Comparison of ENCODE assay signal across 26 mouse cellular contexts in genomic region chr2:172950722-172951121, GRCm38 (mm10). TPM values are rescaled to one million over a fixed set of nuclear protein-coding genes. Genes with fewer than 3 reads are reported as not detected.
A peak's percentile ranks its signal among the peaks of the same experiment; 100 is the strongest.
DNase-seq lines count a peak whose midpoint lies in the region; ATAC-seq and TF ChIP-seq lines count a peak whose summit lies in the region.
"Had no signal": no experiment of that assay in that cellular context is flagged by ENCODE, and none has a peak within 500 bp of the region (broad histone marks: within the 10 kb centered on the region; RNA-seq: fewer than 3 reads in every experiment).

No protein-coding gene starts in this region.

- H3K4me3 ChIP-seq in forebrain, embryonic 12.5 days (replicated peaks): no peak overlapping the region
- H3K4me3 ChIP-seq in forebrain, embryonic 15.5 days: no peak overlapping the region
- no peak overlapping the region for H3K4me3 ChIP-seq in lung, embryonic 14.5 days (ENCODE audit: low read depth, low read length)
- no peak overlapping the region for H3K4me3 ChIP-seq in lung, postnatal 0 days (ENCODE audit: low read depth, low read length)
- H3K4me3 ChIP-seq in embryonic facial prominence, embryonic 13.5 days: no peak overlapping the region
- H3K4me3 ChIP-seq in limb, embryonic 13.5 days: no peak overlapping the region
- H3K4me3 ChIP-seq in hindbrain, embryonic 11.5 days (ENCODE audit: low read depth, low read length): no peak overlapping the region
- H3K4me3 ChIP-seq: erythroblast, embryonic 14.5 days; gastrocnemius, adult 2 months; hindbrain, embryonic 13.5 days; left cerebral cortex, adult 2 months; liver, embryonic 13.5 days; midbrain, embryonic 12.5 days; neural tube, embryonic 12.5 days had no signal

- peak; percentile 62 for DNase-seq in lung, embryonic 14.5 days
- no peak for DNase-seq in lung, postnatal 0 days (ENCODE audit: low spot score)
- no peak for DNase-seq in hindbrain, embryonic 11.5 days (ENCODE audit: low spot score)
- DNase-seq: adrenal gland, postnatal 14 days; cerebellum, adult 8-10 months; cerebellum, postnatal 36 days; gastrocnemius, adult 2 months; heart, postnatal 10 days; kidney, adult 2 months; liver, embryonic 13.5 days; lung, adult 2 months; thymus, postnatal 36 days had no signal

- no peak for ATAC-seq in forebrain, embryonic 12.5 days (ENCODE audit: low FRiP score)
- ATAC-seq in forebrain, embryonic 15.5 days (replicated peaks): no peak
- ATAC-seq in lung, embryonic 14.5 days (ENCODE audit: insufficient read depth): peak; percentile 55
- no peak for ATAC-seq in lung, postnatal 0 days
- ATAC-seq in embryonic facial prominence, embryonic 13.5 days (ENCODE audit: insufficient number of reproducible peaks, insufficient read depth, low FRiP score, low TSS enrichment, low read depth): no peak
- ATAC-seq in limb, embryonic 13.5 days (ENCODE audit: low FRiP score, low read depth): no peak
- ATAC-seq in megakaryocyte-erythroid progenitor cell, adult 5-6 weeks (replicated peaks; ENCODE audit: low FRiP score, low TSS enrichment, poor library complexity, severe bottlenecking): no peak
- no peak for ATAC-seq in hindbrain, embryonic 11.5 days (ENCODE audit: low FRiP score)
- ATAC-seq: CD4-positive, CD25-positive, alpha-beta regulatory T cell, adult 4 months had no signal

- TF ChIP-seq CTCF in lung, embryonic 14.5 days (IDR thresholded peaks at IDR 0.05; ENCODE audit: low read depth): no peak
- no peak for TF ChIP-seq CTCF in lung, postnatal 0 days (IDR thresholded peaks at IDR 0.05)

- H3K27ac ChIP-seq in forebrain, embryonic 12.5 days: 0 out of 2 replicates have a peak overlapping the region, but pooled peaks have one; percentile 9
- H3K27ac ChIP-seq in forebrain, embryonic 15.5 days (replicated peaks): no peak overlapping the region
- peak overlapping the region; percentile 5; the same call in 1 of the 2 replicates for H3K27ac ChIP-seq in lung, embryonic 14.5 days (ENCODE audit: low read depth)
- H3K27ac ChIP-seq in lung, postnatal 0 days (ENCODE audit: low read length): no peak overlapping the region
- H3K27ac ChIP-seq in embryonic facial prominence, embryonic 13.5 days: peak overlapping the region; percentile 60
- no peak overlapping the region for H3K27ac ChIP-seq in limb, embryonic 13.5 days
- no peak overlapping the region for H3K27ac ChIP-seq in hindbrain, embryonic 11.5 days (ENCODE audit: low read depth, low read length)
- H3K27ac ChIP-seq: gastrocnemius, adult 2 months; hindbrain, embryonic 13.5 days; kidney, postnatal 0 days; left cerebral cortex, adult 2 months; liver, embryonic 13.5 days; macrophage; midbrain, embryonic 12.5 days; neural tube, embryonic 12.5 days had no signal

- TF ChIP-seq EP300 in lung, postnatal 0 days (IDR thresholded peaks at IDR 0.05): no peak

- 29% methylated on average over 11 of the region's 11 CpGs for WGBS in forebrain, embryonic 12.5 days
- WGBS in forebrain, embryonic 15.5 days: 19% methylated on average over 11 of the region's 11 CpGs
- WGBS in lung, embryonic 14.5 days: 16% methylated on average over 11 of the region's 11 CpGs
- WGBS in lung, postnatal 0 days: 32% methylated on average over 11 of the region's 11 CpGs
- WGBS in embryonic facial prominence, embryonic 13.5 days: 12% methylated on average over 11 of the region's 11 CpGs
- WGBS in limb, embryonic 13.5 days: 20% methylated on average over 11 of the region's 11 CpGs
- WGBS in hindbrain, embryonic 11.5 days: 25% methylated on average over 11 of the region's 11 CpGs

- peaks cover 11% of the 10 kb centered on the region for H3K4me1 ChIP-seq in forebrain, embryonic 12.5 days
- H3K4me1 ChIP-seq in forebrain, embryonic 15.5 days: peaks cover 7% of the 10 kb centered on the region
- H3K4me1 ChIP-seq in lung, embryonic 14.5 days (ENCODE audit: insufficient read depth): no peaks in the 10 kb centered on the region
- H3K4me1 ChIP-seq in lung, postnatal 0 days (ENCODE audit: insufficient read depth, low read depth, low read length): no peaks in the 10 kb centered on the region
- peaks cover 24% of the 10 kb centered on the region for H3K4me1 ChIP-seq in embryonic facial prominence, embryonic 13.5 days
- H3K4me1 ChIP-seq in limb, embryonic 13.5 days: peaks cover 18% of the 10 kb centered on the region
- no peaks in the 10 kb centered on the region for H3K4me1 ChIP-seq in hindbrain, embryonic 11.5 days (replicated peaks; ENCODE audit: control insufficient read depth, insufficient read depth, low read length)
- H3K4me1 ChIP-seq: liver, embryonic 13.5 days; neural tube, embryonic 12.5 days had no signal

- H3K4me2 ChIP-seq in forebrain, embryonic 12.5 days: no peak overlapping the region
- no peak overlapping the region for H3K4me2 ChIP-seq in forebrain, embryonic 15.5 days (replicated peaks)
- no peak overlapping the region for H3K4me2 ChIP-seq in lung, embryonic 14.5 days
- H3K4me2 ChIP-seq in lung, postnatal 0 days (replicated peaks; ENCODE audit: low read depth, low read length): no peak overlapping the region
- H3K4me2 ChIP-seq in embryonic facial prominence, embryonic 13.5 days: peak overlapping the region; percentile 5; the same call in 1 of the 2 replicates
- H3K4me2 ChIP-seq in limb, embryonic 13.5 days (replicated peaks): no peak overlapping the region
- H3K4me2 ChIP-seq in hindbrain, embryonic 11.5 days (replicated peaks; ENCODE audit: low read depth, low read length): no peak overlapping the region
- H3K4me2 ChIP-seq: hindbrain, embryonic 13.5 days; liver, embryonic 13.5 days; midbrain, embryonic 12.5 days; neural tube, embryonic 12.5 days had no signal

- H3K9ac ChIP-seq in forebrain, embryonic 12.5 days: no peak overlapping the region
- H3K9ac ChIP-seq in forebrain, embryonic 15.5 days (replicated peaks): no peak overlapping the region
- no peak overlapping the region for H3K9ac ChIP-seq in lung, embryonic 14.5 days
- no peak overlapping the region for H3K9ac ChIP-seq in lung, postnatal 0 days (replicated peaks; ENCODE audit: low read depth)
- H3K9ac ChIP-seq in embryonic facial prominence, embryonic 13.5 days: peak overlapping the region; percentile 40; the same call in 1 of the 2 replicates
- peak overlapping the region; percentile 19; the same call in 1 of the 2 replicates for H3K9ac ChIP-seq in limb, embryonic 13.5 days
- H3K9ac ChIP-seq in hindbrain, embryonic 11.5 days (ENCODE audit: low read depth, low read length): no peak overlapping the region
- H3K9ac ChIP-seq: liver, embryonic 13.5 days; midbrain, embryonic 12.5 days; neural tube, embryonic 12.5 days had no signal

- no peaks in the 10 kb centered on the region for H3K36me3 ChIP-seq in forebrain, embryonic 12.5 days (replicated peaks)
- no peaks in the 10 kb centered on the region for H3K36me3 ChIP-seq in forebrain, embryonic 15.5 days
- no peaks in the 10 kb centered on the region for H3K36me3 ChIP-seq in lung, embryonic 14.5 days (ENCODE audit: insufficient read depth)
- no peaks in the 10 kb centered on the region for H3K36me3 ChIP-seq in lung, postnatal 0 days (ENCODE audit: insufficient read depth, low read length)
- no peaks in the 10 kb centered on the region for H3K36me3 ChIP-seq in embryonic facial prominence, embryonic 13.5 days
- H3K36me3 ChIP-seq in limb, embryonic 13.5 days: no peaks in the 10 kb centered on the region
- no peaks in the 10 kb centered on the region for H3K36me3 ChIP-seq in hindbrain, embryonic 11.5 days (ENCODE audit: control insufficient read depth, insufficient read depth, low read length)
- H3K36me3 ChIP-seq: hindbrain, embryonic 13.5 days; liver, embryonic 13.5 days; midbrain, embryonic 12.5 days; neural tube, embryonic 12.5 days had no signal

- no peaks in the 10 kb centered on the region for H3K9me3 ChIP-seq in forebrain, embryonic 12.5 days
- H3K9me3 ChIP-seq in forebrain, embryonic 15.5 days: no peaks in the 10 kb centered on the region
- H3K9me3 ChIP-seq in lung, embryonic 14.5 days (ENCODE audit: low read depth, low read length): no peaks in the 10 kb centered on the region; the same call in 1 of the 2 replicates
- no peaks in the 10 kb centered on the region for H3K9me3 ChIP-seq in lung, postnatal 0 days (ENCODE audit: low read length)
- H3K9me3 ChIP-seq in embryonic facial prominence, embryonic 13.5 days: no peaks in the 10 kb centered on the region
- no peaks in the 10 kb centered on the region for H3K9me3 ChIP-seq in limb, embryonic 13.5 days
- H3K9me3 ChIP-seq in hindbrain, embryonic 11.5 days (ENCODE audit: control insufficient read depth, low read length): no peaks in the 10 kb centered on the region
- H3K9me3 ChIP-seq: hindbrain, embryonic 13.5 days; liver, embryonic 13.5 days; midbrain, embryonic 12.5 days had no signal

- H3K27me3 ChIP-seq in forebrain, embryonic 12.5 days: peaks cover 10% of the 10 kb centered on the region; the same call in 1 of the 2 replicates
- H3K27me3 ChIP-seq in forebrain, embryonic 15.5 days: no peaks in the 10 kb centered on the region
- H3K27me3 ChIP-seq in lung, embryonic 14.5 days (ENCODE audit: insufficient read depth, low read length): no peaks in the 10 kb centered on the region
- H3K27me3 ChIP-seq in lung, postnatal 0 days (replicated peaks; ENCODE audit: insufficient read depth, low read length): no peaks in the 10 kb centered on the region
- no peaks in the 10 kb centered on the region for H3K27me3 ChIP-seq in embryonic facial prominence, embryonic 13.5 days
- no peaks in the 10 kb centered on the region for H3K27me3 ChIP-seq in limb, embryonic 13.5 days
- no peaks in the 10 kb centered on the region for H3K27me3 ChIP-seq in hindbrain, embryonic 11.5 days (ENCODE audit: control insufficient read depth, insufficient read depth, low read length)
- H3K27me3 ChIP-seq: neural tube, embryonic 12.5 days had no signal

RNA-seq across cellular contexts. Expression of gene Bmp7, which starts 10.6 kb away (rescaled TPM):
- polyA plus RNA-seq in forebrain, embryonic 12.5 days (2016; fragmentation: Nextera tagmentation; extraction: Ambion mirVana): 9.5 and 13.2 TPM in 2 replicates
- polyA plus RNA-seq in forebrain, embryonic 15.5 days (2015; fragmentation: Nextera tagmentation; extraction: Ambion mirVana): 8.4 and 9.5 TPM in 2 replicates
- 9.6 and 10.7 TPM in 2 replicates for polyA plus RNA-seq in lung, embryonic 14.5 days (2014; fragmentation: Nextera tagmentation; extraction: Ambion mirVana)
- 1.1 and 1.7 TPM in 2 replicates for polyA plus RNA-seq in lung, postnatal 0 days (2015; fragmentation: Nextera tagmentation; extraction: Ambion mirVana)
- 41.6 and 43.6 TPM in 2 replicates for polyA plus RNA-seq in embryonic facial prominence, embryonic 13.5 days (2015; fragmentation: Nextera tagmentation; extraction: Ambion mirVana)
- 32.5 and 33.7 TPM in 2 replicates for polyA plus RNA-seq in limb, embryonic 13.5 days (2015; fragmentation: Nextera tagmentation; extraction: Ambion mirVana)
- not detected in 2 replicates for total RNA-seq in megakaryocyte-erythroid progenitor cell, adult 5-6 weeks (2014; fragmentation: Nextera tagmentation)
- not detected in 2 replicates for total RNA-seq in megakaryocyte-erythroid progenitor cell, adult 5-6 weeks (2017)
- 16.6 and 17.9 TPM in 2 replicates for polyA plus RNA-seq in hindbrain, embryonic 11.5 days (2014; fragmentation: Nextera tagmentation; extraction: Ambion mirVana)
- polyA plus RNA-seq: erythroblast, embryonic 14.5 days had no signal

RNA-seq across cellular contexts. Expression of gene Spo11, which starts 26.8 kb away (rescaled TPM):
- polyA plus RNA-seq in forebrain, embryonic 12.5 days (2016; fragmentation: Nextera tagmentation; extraction: Ambion mirVana): 0.27 and 1.0 TPM in 2 replicates
- 0.46 and 0.97 TPM in 2 replicates for polyA plus RNA-seq in forebrain, embryonic 15.5 days (2015; fragmentation: Nextera tagmentation; extraction: Ambion mirVana)
- polyA plus RNA-seq in lung, embryonic 14.5 days (2014; fragmentation: Nextera tagmentation; extraction: Ambion mirVana): 0.13 and 0.15 TPM in 2 replicates
- not detected in 2 replicates for polyA plus RNA-seq in lung, postnatal 0 days (2015; fragmentation: Nextera tagmentation; extraction: Ambion mirVana)
- polyA plus RNA-seq in embryonic facial prominence, embryonic 13.5 days (2015; fragmentation: Nextera tagmentation; extraction: Ambion mirVana): 2.8 and 3.9 TPM in 2 replicates
- 1.4 and 1.5 TPM in 2 replicates for polyA plus RNA-seq in limb, embryonic 13.5 days (2015; fragmentation: Nextera tagmentation; extraction: Ambion mirVana)
- 2.1 and 2.6 TPM in 2 replicates for total RNA-seq in megakaryocyte-erythroid progenitor cell, adult 5-6 weeks (2014; fragmentation: Nextera tagmentation)
- 0.53 TPM in 1 of 2 replicates, not detected in the other for total RNA-seq in megakaryocyte-erythroid progenitor cell, adult 5-6 weeks (2017)
- 0.71 and 0.74 TPM in 2 replicates for polyA plus RNA-seq in hindbrain, embryonic 11.5 days (2014; fragmentation: Nextera tagmentation; extraction: Ambion mirVana)
- total RNA-seq: adrenal gland, postnatal 14 days; gastrocnemius, adult 2 months; gastrocnemius, postnatal 4 days; heart, postnatal 10 days had no signal
- polyA plus RNA-seq: macrophage had no signal

RNA-seq across cellular contexts. Expression of gene Rae1, which starts 49.2 kb away (rescaled TPM):
- polyA plus RNA-seq in forebrain, embryonic 12.5 days (2016; fragmentation: Nextera tagmentation; extraction: Ambion mirVana): 122 and 132 TPM in 2 replicates
- polyA plus RNA-seq in forebrain, embryonic 15.5 days (2015; fragmentation: Nextera tagmentation; extraction: Ambion mirVana): 162 and 163 TPM in 2 replicates
- 137 and 142 TPM in 2 replicates for polyA plus RNA-seq in lung, embryonic 14.5 days (2014; fragmentation: Nextera tagmentation; extraction: Ambion mirVana)
- polyA plus RNA-seq in lung, postnatal 0 days (2015; fragmentation: Nextera tagmentation; extraction: Ambion mirVana): 64.3 and 68.6 TPM in 2 replicates
- 137 and 148 TPM in 2 replicates for polyA plus RNA-seq in embryonic facial prominence, embryonic 13.5 days (2015; fragmentation: Nextera tagmentation; extraction: Ambion mirVana)
- 148 and 155 TPM in 2 replicates for polyA plus RNA-seq in limb, embryonic 13.5 days (2015; fragmentation: Nextera tagmentation; extraction: Ambion mirVana)
- total RNA-seq in megakaryocyte-erythroid progenitor cell, adult 5-6 weeks (2014; fragmentation: Nextera tagmentation): 142 and 149 TPM in 2 replicates
- 79.4 and 102 TPM in 2 replicates for total RNA-seq in megakaryocyte-erythroid progenitor cell, adult 5-6 weeks (2017)
- 134 TPM in 2 replicates for polyA plus RNA-seq in hindbrain, embryonic 11.5 days (2014; fragmentation: Nextera tagmentation; extraction: Ambion mirVana)

Comparison
In these comparisons a context has a peak if more than half of its experiments do, and no peak if none do; other contexts are left out.
1. H3K27ac ChIP-seq: peak in forebrain, embryonic 12.5 days (single experiment), lung, embryonic 14.5 days (single experiment) and embryonic facial prominence, embryonic 13.5 days (single experiment); none in forebrain, embryonic 15.5 days (single experiment), lung, postnatal 0 days (single experiment), limb, embryonic 13.5 days (single experiment) and hindbrain, embryonic 11.5 days (single experiment).
2. H3K9ac ChIP-seq: peak in embryonic facial prominence, embryonic 13.5 days (single experiment) and limb, embryonic 13.5 days (single experiment); none in forebrain, embryonic 12.5 days (single experiment), forebrain, embryonic 15.5 days (single experiment), lung, embryonic 14.5 days (single experiment), lung, postnatal 0 days (single experiment) and hindbrain, embryonic 11.5 days (single experiment).